Mouse (Mus musculus) stomach, postnatal 0 days (tissue): Measurements from ENCODE around the gene Kazn.

ENCODE experiments used
- CTCF ChIP-seq: IDR thresholded peaks from 2 replicates; pipeline ENCODE4 v1.5.1; 2016; ENCODE audit warnings: antibody characterized with exemption, low read depth, mild to moderate bottlenecking, moderate library complexity
- EP300 ChIP-seq: optimal IDR thresholded peaks from 2 replicates; pipeline ENCODE3; 2016; ENCODE audit warnings: antibody characterized with exemption

- TF ChIP-seq CTCF (no peak), EP300 (no peak)
These were observed 156.5 kb downstream of the Kazn start for GRCm38 (mm10) chr4:142082703-142083102.
